Mouse (Mus musculus) megakaryocyte progenitor cell, adult 5-6 weeks (primary cell): ENCODE results near the gene Timm44. TPM values are rescaled to one million over a fixed set of nuclear protein-coding genes. Genes with fewer than 3 reads are reported as not detected.
A peak's percentile ranks its signal among the peaks of the same experiment; 100 is the strongest.

Experiments
- ATAC-seq: replicated peaks from 2 replicates; pipeline ENCODE4 v1.8.0; 2016; ENCODE audit warnings: mild to moderate bottlenecking, moderate TSS enrichment, inconsistent platforms; ENCODE audit not compliant: poor library complexity
- total RNA-seq, 2 experiments: library from RNA; stranded (forward) in 1 of 2; stranded (reverse) in 1 of 2; fragments of 157-497, 149-512 nt in 1 of 2; fragments of 200-1000 nt in 1 of 2; gene quantifications; 2 replicates each; pipeline versions ENCODE4 v1.2.3 to v1.2.4; 2015 to 2017

The Timm44 gene
- total RNA-seq, 2 experiments from 2014 or later, result 89.1 to 128 TPM

DNA sequence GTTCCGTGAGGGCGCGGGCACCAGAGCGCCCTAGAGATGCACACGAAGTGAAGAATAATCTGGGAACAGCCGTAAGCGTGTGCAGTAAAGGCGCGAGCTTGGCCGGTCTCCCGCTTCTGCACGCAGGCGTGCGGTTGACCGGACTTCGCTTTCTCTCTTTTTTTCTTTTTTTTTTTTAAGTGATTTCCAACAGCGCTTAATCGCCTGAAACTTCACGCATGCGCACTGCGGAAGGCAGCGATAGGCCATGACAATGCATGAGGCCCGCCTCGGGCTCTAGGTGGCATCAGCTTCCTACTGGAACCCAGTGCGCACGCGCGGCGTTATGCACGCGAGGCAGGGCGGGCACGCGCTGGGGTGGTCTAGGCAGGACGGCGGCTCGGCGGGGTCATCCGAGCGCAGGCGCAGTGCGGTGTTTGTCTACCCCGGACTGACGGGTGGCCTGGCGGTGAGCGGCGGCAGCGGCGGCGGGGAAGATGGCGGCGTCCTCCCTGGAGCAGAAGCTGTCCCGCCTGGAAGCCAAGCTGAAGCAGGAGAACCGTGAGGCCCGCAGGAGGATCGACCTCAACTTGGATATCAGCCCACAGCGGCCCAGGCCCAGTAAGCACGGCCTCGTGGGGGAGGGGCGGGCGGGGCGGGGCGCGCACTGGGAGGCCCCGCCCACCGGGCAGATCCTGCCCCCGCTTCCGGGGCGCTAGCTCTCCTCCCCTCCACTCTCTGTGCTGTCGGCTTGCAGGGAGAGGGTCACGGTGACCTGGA lies 37.1 kb downstream of the Timm44 start, which contains the start of the genes Map2k7 and Gm49320:
Gene Map2k7 (plus strand): TSS at position 307 of the 759 bp plus-strand sequence.
Gene Gm49320 (plus strand): TSS at position 432 of the 759 bp plus-strand sequence.
- peak; percentile 82 for ATAC-seq

DNA sequence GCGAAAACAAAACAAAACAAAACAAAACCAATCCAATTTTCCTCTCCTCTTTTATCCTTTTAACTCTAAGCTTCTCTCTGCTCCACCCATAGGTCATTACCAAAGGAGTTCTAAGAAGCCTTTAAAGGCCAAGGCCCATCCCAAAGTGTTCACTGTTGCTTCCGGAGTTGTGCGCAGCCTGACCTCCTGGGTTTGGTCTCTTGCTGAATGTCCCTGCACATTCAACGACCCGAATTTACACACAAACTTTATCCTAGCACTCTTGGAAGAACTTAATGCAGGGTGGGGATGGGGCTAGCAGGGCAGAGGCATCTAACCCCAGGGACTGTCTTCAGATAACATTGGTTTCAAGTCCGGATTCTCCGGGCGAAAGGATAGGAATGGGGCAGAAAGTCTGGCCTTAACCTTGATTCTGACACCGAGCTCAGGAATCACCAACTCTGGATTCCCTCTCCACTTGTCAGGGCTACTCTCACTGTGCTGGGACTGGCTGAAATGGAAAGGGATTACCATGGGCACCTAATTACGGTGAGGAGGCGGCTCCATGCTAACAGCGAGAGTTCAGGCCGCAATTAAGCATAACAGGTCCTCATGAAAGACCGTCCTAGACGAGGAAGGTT lies 37.8 kb downstream of the Timm44 start:
- peak; percentile 4; the same call in 1 of the 2 replicates for ATAC-seq

DNA sequence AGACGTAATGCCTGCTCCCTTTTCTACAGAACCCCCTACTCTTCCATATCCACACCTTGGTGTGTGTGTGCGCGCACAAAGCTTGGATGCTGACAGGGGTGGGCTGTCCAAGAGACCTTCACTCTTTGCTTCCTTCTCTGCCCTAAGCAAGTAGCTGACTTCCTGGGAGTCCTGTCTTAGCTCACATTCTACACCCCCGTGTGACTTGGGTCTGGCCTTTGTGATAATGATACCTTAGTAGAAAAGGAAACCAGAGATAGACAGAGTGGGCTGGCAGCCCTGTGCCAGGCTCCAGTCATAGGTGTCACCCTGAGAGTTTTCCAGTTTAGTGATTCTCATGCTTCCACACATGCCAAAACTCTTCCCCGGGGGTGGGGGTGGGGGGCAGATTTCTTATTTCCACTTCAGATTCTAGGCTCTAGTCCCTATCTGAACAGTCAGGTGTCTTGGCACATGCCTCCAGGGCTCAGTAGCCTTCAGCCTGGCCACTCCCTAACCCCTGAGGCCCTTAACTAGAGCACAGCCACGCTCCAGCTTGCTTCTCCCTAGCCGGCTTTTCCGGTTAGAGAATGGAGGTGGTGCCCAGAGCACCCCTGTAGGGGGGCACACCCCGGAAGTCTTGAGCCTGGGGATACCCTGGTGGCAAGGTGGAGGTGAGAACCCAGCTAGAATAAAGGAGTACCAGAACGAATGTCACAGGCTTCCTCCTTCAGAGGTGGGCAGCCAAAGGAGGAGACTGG lies 44.9 kb downstream of the Timm44 start:
- peak; percentile 47 for ATAC-seq

DNA sequence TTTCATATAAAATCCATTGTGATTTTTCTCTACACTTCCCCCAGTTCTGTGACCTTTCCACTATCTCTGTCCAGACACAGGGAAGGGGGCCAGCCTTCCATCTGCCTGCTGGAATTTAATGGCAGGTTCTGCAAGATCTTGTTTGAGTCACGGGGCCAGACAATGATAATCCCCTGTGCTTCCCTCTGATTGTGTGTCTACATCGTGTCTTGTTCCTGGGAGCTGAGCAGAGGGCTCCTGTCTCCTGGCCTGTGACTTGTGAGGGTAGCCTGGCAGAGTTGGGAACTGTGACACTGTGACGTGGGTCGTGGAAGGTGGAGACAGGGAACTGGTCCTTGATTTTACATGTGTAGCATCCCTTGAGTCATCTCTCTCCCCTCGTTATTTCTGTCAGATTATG lies 45.9 kb downstream of the Timm44 start:
- ATAC-seq, result no peak

DNA sequence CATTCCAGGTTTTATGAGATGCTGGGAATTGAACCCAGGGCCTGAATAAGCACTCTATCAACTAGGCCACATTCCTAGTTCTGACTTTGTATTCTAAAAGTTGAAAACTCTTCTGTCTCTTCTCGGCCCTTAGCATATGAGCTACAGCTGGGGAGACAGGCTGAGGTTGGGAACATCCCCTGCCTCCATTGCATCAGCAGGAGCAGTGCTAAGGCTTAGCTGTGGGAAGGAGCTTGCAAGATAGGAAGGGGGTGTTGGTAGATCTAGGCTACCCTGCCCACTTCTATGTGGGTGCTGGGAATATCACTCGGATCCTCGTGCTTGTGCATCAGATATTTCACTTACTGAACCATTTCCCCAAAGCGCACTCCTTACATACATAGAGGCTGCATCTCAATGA lies 47.8 kb downstream of the Timm44 start:
- ATAC-seq, result no peak

DNA sequence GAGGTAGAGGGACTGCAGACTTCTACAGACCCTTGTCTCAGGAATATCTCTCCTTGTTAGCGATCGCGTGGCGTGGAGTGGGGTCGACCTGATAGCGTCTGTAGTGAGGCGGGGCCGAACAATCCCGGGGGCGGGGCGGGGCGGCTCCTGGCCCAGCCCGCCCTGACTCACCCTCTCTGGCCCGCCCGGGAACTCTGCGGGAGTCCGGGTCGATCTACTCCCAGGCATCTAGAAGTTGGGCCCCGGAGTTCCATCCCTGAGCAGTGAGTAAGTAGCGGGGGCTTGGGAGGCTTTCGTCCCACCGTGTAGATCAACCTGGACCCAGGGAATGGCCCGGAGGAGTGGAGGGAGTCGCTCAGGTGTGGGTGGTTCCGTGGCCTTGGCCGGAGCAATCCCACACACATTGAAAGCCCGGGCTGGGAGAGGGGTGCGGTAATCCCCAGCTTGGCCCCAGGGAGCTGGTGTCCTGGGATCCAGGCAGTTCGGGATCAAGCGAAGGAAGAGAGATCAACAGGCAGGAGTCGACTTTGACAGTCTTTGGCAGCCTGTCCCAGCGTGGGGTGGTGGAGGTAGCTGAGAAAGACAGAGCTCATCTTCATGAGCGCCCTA lies 48.9 kb downstream of the Timm44 start, which contains the start of gene Lrrc8e:
Gene Lrrc8e (plus strand): TSS at position 89 of the 609 bp plus-strand sequence.
- peak; percentile 62 for ATAC-seq

DNA sequence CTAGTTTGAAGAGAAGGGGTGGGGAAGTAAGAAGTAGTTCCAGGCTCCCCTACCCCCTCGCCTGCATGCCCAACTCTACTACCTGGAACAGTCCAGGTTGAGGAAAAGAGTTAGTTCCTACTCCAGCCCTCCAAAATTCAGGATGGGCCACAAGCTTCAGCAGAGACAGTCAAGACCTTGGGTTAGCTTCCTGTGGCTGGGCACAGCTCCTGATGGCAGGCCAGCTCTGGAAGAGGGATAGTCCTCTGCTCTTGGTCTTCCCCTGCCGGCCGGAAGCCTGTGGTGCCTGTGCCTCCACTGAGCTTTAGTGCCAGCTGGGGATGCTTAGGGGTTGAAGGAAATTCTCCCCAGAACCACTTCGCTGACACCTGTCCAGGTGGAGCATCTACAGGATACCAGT lies 49.4 kb downstream of the Timm44 start:
- peak; percentile 10; the same call in 1 of the 2 replicates for ATAC-seq

DNA sequence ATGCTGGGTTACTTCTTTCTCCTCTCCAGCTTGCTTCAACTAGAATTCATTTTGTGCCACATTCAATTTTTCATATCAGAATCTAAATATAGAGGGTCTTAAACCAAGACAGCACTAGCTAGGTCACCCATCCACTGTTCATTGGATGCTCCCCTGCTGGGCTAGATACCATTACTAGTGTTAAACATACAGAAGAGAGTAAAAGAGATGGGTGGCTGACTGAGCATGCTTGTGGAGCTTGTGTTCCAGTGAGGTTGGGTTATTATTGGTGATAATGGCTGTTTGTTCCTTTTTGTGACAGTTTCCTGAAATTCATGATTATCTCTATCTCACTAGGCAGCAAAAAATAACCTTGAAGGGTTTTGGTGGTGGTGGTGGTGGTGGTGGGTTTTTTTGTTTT lies 53.7 kb downstream of the Timm44 start:
- no peak for ATAC-seq

DNA sequence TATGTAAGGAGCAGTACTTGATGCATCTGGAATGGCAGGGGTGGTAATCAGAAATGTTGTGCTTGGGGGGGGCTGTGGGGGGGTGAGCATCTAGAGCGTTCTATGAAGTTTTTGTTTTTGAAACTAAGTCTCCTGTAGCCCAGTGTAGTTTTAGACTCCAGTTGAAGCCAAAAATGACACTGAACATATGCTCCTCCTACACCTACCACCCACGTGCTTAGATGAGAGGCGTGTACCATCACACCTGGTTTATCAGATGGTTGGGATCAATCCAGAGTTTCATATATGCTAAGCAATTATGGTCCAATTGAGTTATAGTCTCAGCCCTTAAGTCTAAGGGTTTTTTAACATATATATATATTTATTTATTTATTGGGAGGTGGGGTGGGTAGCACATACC lies 56.1 kb downstream of the Timm44 start:
- ATAC-seq, result no peak

DNA sequence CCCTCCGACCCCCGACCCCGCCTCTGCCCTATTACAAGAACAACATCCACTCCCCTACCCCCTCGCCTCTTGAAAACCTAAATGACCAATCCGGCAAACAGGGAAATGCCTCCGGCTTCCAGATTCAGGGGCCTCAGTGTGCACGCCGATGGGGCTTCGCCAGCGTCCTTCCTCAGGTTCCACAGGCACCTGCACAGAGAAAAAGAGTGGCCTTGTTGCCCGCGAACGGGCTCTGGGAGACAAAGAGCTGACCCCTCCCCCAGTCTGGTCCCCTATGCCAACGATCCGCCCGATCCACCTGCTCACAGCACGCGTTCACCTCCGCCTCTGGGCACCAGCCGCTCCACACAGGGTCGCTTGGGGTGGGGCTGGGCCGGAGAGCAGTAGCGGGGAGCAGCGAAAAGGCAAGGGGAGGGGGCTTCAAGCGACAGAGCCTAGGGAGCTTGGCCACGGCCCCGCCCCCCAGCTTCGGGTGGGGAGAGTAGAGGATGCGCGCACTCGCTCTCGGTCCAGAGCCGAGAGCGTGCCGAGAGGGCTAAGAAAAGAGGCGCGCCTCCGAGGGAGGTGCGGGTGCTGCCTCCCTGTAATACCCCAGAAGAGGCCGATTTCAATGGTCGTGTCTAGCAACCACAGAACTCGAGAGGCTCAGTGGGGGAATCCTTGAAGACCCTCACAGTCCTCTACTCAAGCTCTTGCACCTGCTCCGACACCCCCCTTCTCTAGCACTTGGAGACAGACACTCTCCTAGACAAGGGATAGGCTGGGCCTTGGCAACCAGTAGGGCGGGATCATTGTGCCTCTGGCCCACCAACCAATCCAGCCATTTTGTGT lies 58.7 kb downstream of the Timm44 start, which contains the start of gene Prr36:
Gene Prr36 (minus strand): TSS at position 669 of the 831 bp plus-strand sequence.
- ATAC-seq, result no peak

DNA sequence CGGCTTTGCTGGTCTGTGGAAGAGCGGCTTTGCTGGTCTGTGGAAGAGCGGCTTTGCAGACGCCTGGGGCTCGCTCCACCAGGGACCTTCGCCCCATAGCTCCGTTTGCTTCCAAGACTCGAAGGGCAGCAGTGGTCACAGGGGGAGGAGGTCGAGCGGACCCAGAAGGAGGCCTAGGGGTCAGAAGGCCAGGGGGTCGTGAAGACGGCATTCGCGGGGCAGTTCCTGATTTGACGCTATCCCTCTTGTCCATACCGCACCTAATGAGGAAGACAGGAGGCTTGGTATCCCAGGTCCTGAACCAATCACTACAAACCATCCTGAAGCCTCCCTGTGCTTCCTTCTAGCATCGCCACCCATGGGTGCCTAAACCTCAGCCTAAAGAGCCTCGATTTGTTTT lies 59.4 kb downstream of the Timm44 start:
- ATAC-seq, result no peak

DNA sequence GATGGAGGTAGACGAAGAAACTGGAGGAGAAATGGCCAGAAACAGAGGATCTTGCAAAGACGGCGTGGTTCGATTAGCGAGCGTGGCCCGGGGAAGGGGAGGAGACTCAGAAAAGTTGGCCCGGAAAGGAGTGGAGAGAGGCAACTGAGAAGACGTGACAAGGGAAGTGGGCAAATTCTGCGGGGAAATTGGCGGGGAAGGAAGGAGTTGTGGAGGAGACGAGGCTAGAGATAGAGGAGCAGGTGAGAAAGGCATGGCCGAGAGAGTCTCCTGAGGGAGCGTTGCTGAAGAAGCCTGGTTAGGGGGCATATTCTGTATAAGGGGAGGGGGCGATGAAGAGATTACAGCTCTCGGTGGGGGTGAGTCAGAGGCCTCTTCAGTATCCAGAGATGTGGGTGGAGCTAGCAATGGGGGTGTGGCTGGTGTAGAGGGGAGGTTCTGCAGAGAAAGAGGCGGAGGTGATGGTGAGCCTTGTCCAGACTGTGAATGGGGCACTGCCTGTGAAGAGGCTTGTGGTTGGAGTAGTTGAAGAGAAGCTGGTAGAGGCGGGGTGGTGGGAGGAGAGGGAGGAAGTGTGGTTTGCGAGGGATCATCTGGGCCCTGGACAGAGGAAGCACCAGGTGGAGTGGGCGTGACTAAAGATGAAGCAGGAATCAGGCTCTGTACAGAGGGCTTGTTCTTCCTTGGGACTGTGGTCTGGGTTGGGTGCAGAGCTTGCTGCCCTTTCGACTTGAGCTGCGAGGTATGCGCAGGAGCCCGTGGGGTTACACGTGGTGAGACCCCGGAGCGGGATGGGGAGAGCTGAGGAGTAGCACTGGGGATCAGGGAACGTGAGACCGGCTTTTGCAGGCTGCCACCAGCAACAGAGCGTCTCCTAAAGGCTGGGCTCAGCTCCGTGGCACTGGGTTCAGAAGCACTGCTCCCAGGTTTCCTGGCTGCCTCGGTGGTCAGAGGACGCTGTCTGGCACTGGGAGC lies 61.4 kb downstream of the Timm44 start:
- ATAC-seq, result peak; percentile 72

DNA sequence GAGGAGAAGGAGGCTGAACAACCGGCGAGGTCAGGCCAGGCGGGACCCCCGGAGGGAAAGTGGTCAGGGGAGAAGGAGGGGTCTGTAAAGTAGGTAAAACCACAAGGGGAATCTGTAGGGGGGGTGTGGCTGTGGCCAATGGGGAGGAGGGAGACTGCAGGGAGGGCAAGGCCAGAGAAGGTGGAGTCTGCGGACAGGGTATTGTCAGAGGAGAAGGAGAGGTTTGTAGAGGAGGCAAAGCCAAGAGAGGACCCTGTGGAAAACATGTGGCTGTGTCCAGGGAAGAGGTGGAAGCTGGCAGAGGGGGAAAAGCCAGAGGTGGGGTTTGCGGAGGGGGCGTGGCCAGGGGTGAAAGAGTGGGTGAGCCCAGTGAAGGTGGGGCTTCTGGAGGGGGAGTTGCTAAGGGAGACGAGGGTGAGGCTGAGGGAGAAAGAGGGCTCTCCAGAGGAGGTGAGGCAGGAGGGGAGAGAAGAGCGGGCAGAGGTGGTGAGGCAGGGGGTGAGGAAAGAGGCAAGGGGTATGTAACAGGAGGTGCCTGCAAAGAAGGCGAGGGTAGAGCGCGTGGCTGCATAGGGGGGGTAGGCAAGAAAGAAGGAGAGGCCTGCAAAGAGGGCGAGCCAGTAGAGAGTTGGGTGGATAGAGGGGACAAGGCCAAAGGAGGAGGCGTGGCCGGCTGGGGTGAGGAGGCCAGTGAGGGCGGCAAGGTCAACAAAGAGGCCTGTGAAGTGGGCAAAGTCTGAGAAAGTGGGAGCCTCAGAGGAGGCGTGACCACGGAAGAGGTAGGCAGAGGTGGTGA lies 62.3 kb downstream of the Timm44 start:
- ATAC-seq, result peak; percentile 37

DNA sequence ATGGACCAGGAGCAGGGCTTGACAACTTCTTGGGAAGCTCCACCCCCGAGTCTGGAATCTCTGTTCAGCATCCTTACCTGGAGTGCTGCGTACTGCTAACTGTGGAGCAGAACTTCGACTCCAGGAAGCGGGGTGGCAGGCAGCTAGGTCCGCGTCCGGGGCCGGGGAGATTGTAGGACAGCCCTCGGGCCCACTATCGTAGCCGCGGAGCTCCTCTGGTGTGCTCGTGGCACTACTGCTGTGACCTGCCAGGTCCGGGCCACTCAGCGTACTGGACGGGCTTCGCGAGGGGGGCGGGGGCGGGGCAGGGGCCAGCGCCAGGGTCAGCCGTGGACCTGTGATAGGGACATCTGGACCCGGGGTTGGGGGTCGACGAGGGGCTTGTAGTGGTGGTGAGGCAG lies 62.9 kb downstream of the Timm44 start:
- ATAC-seq, result peak; percentile 6; the same call in 1 of the 2 replicates

DNA sequence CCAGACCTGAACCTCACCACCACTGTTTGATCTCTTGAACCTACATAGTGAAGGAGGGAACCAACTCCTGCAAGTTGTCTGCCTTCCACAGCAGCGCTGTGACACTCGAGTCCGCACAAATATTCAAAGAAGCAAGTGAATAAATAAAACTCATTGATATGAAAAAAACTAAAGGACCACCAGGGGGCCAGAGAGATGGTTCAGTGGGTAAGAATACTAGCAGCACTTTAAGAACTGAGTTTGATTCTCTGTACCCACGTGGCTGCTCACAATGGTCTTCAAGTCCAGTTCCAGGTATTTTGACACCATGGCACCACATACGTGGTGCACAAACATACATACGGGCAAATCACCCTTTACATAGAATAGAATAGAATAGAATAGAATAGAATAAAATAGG lies 64.6 kb downstream of the Timm44 start:
- ATAC-seq, result no peak
